ENCODE assay signal across 27 mouse cellular contexts in the genomic region with DNA sequence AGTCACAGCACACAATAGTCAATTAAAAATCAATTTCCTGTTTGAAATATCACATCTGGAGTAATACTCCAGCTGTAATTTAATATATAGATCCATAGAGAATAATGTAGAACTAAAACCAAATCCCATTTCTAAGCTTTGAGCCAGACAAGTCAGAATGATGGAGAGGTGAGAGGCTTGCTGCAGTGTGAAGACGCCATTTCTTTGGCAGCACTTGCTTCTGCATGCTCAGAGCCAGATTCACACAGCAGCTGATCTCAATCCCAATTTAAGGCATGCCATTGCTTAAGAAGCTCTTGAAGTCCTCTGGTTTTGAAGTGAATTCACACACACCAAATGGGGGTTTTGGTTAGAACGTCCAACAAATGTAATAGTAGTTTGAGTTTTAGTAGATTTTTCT.
DNase-seq lines count a peak whose midpoint lies in the region; ATAC-seq lines count a peak whose summit lies in the region.
"Had no signal": no experiment of that assay in that cellular context is flagged by ENCODE, and none has a peak within 500 bp of the region (broad histone marks: within the 10 kb centered on the region; RNA-seq: fewer than 3 reads in every experiment).

No protein-coding gene starts in this region.

- H3K27me3 ChIP-seq in forebrain, embryonic 13.5 days, result no peaks in the 10 kb centered on the region
- no peaks in the 10 kb centered on the region for H3K27me3 ChIP-seq in forebrain, embryonic 11.5 days (ENCODE audit: control insufficient read depth, insufficient read depth, low read length)
- H3K27me3 ChIP-seq in hindbrain, embryonic 14.5 days (ENCODE audit: control insufficient read depth, insufficient read depth, low read length), result no peaks in the 10 kb centered on the region
- no peaks in the 10 kb centered on the region for H3K27me3 ChIP-seq in hindbrain, embryonic 13.5 days
- H3K27me3 ChIP-seq: heart, embryonic 15.5 days; hindbrain, embryonic 15.5 days; limb, embryonic 13.5 days; megakaryocyte, embryonic 14.5 days; midbrain, embryonic 12.5 days had no signal

- H3K9ac ChIP-seq in forebrain, embryonic 13.5 days, result no peak overlapping the region
- H3K9ac ChIP-seq in forebrain, embryonic 11.5 days (ENCODE audit: low read length), result no peak overlapping the region
- H3K9ac ChIP-seq in hindbrain, embryonic 14.5 days, result no peak overlapping the region
- H3K9ac ChIP-seq in hindbrain, embryonic 13.5 days, result no peak overlapping the region
- H3K9ac ChIP-seq: heart, embryonic 15.5 days; hindbrain, embryonic 15.5 days; limb, embryonic 13.5 days; midbrain, embryonic 12.5 days had no signal

- no peaks in the 10 kb centered on the region for H3K36me3 ChIP-seq in forebrain, embryonic 13.5 days (ENCODE audit: poor library complexity, severe bottlenecking)
- H3K36me3 ChIP-seq in forebrain, embryonic 11.5 days (ENCODE audit: control insufficient read depth, insufficient read depth, low read length), result no peaks in the 10 kb centered on the region
- H3K36me3 ChIP-seq in hindbrain, embryonic 14.5 days (replicated peaks; ENCODE audit: control insufficient read depth, insufficient read depth), result no peaks in the 10 kb centered on the region
- H3K36me3 ChIP-seq in hindbrain, embryonic 13.5 days, result no peaks in the 10 kb centered on the region
- H3K36me3 ChIP-seq: heart, embryonic 10.5 days; heart, embryonic 15.5 days; hindbrain, embryonic 15.5 days; limb, embryonic 13.5 days; midbrain, embryonic 12.5 days had no signal

- H3K4me1 ChIP-seq in forebrain, embryonic 13.5 days, result no peaks in the 10 kb centered on the region
- H3K4me1 ChIP-seq in forebrain, embryonic 11.5 days (replicated peaks; ENCODE audit: control insufficient read depth, insufficient read depth, low read length), result no peaks in the 10 kb centered on the region
- H3K4me1 ChIP-seq in hindbrain, embryonic 14.5 days (replicated peaks; ENCODE audit: control insufficient read depth, insufficient read depth, low read length), result no peaks in the 10 kb centered on the region
- no peaks in the 10 kb centered on the region for H3K4me1 ChIP-seq in hindbrain, embryonic 13.5 days (replicated peaks)
- H3K4me1 ChIP-seq: heart, embryonic 10.5 days; heart, embryonic 15.5 days; hindbrain, embryonic 15.5 days; limb, embryonic 13.5 days; megakaryocyte, embryonic 14.5 days; midbrain, embryonic 12.5 days had no signal

- WGBS in forebrain, embryonic 13.5 days, result 86% methylated on average over 2 of the region's 2 CpGs
- WGBS in forebrain, embryonic 11.5 days, result 91% methylated on average over 2 of the region's 2 CpGs
- 70% methylated on average over 2 of the region's 2 CpGs for WGBS in hindbrain, embryonic 14.5 days
- 76% methylated on average over 2 of the region's 2 CpGs for WGBS in hindbrain, embryonic 13.5 days

- H3K9me3 ChIP-seq in forebrain, embryonic 13.5 days (replicated peaks), result no peaks in the 10 kb centered on the region
- H3K9me3 ChIP-seq in forebrain, embryonic 11.5 days (ENCODE audit: control insufficient read depth, low read length), result no peaks in the 10 kb centered on the region
- no peaks in the 10 kb centered on the region for H3K9me3 ChIP-seq in hindbrain, embryonic 14.5 days (ENCODE audit: control insufficient read depth, low read length)
- H3K9me3 ChIP-seq in hindbrain, embryonic 13.5 days, result no peaks in the 10 kb centered on the region
- H3K9me3 ChIP-seq: heart, embryonic 10.5 days; heart, embryonic 15.5 days; hindbrain, embryonic 15.5 days; limb, embryonic 13.5 days; megakaryocyte, embryonic 14.5 days; midbrain, embryonic 12.5 days had no signal

- peak; percentile 48; the same call in 1 of the 2 replicates for ATAC-seq in forebrain, embryonic 13.5 days
- ATAC-seq in forebrain, embryonic 11.5 days (replicated peaks; ENCODE audit: low FRiP score), result no peak
- ATAC-seq in hindbrain, embryonic 14.5 days (ENCODE audit: low FRiP score), result peak; percentile 46; the same call in 1 of the 2 replicates
- no peak for ATAC-seq in hindbrain, embryonic 13.5 days (ENCODE audit: low FRiP score)
- ATAC-seq: Patski had no signal

- no peak overlapping the region for H3K27ac ChIP-seq in forebrain, embryonic 13.5 days
- H3K27ac ChIP-seq in forebrain, embryonic 11.5 days (ENCODE audit: low read depth, low read length), result no peak overlapping the region
- no peak overlapping the region for H3K27ac ChIP-seq in hindbrain, embryonic 14.5 days
- H3K27ac ChIP-seq in hindbrain, embryonic 13.5 days, result no peak overlapping the region
- H3K27ac ChIP-seq: heart, embryonic 10.5 days; heart, embryonic 15.5 days; hindbrain, embryonic 15.5 days; layer of hippocampus, adult 2 months; limb, embryonic 13.5 days; midbrain, embryonic 12.5 days had no signal

- DNase-seq in forebrain, embryonic 11.5 days (ENCODE audit: low spot score), result no peak
- no peak for DNase-seq in hindbrain, embryonic 14.5 days (ENCODE audit: low spot score)
- DNase-seq in right cerebral cortex, adult 18-20 months, result peak; percentile 3
- no peak for DNase-seq in right cerebral cortex, postnatal 4 days
- peak; percentile 33 for DNase-seq in telencephalon, adult 2 months (ENCODE audit: low read depth, low spot score)
- no peak for DNase-seq in thymus, postnatal 0 days (ENCODE audit: low spot score)
- DNase-seq: adrenal gland, postnatal 10 days; cerebellum, adult 2 months; cerebellum, postnatal 14 days; gastrocnemius, postnatal 25 days; heart, adult 11 months; heart, postnatal 36 days; kidney, adult 2 months; kidney, postnatal 36 days; lung, postnatal 4 days; thymus, postnatal 14 days had no signal

- H3K4me2 ChIP-seq in forebrain, embryonic 13.5 days, result no peak overlapping the region
- H3K4me2 ChIP-seq in forebrain, embryonic 11.5 days (ENCODE audit: low read depth, low read length, severe bottlenecking), result no peak overlapping the region
- H3K4me2 ChIP-seq in hindbrain, embryonic 14.5 days (replicated peaks), result no peak overlapping the region
- H3K4me2 ChIP-seq in hindbrain, embryonic 13.5 days, result no peak overlapping the region
- H3K4me2 ChIP-seq: heart, embryonic 15.5 days; hindbrain, embryonic 15.5 days; limb, embryonic 13.5 days; liver, embryonic 11.5 days; midbrain, embryonic 12.5 days had no signal

- no peak overlapping the region for H3K4me3 ChIP-seq in forebrain, embryonic 13.5 days
- no peak overlapping the region for H3K4me3 ChIP-seq in forebrain, embryonic 11.5 days (ENCODE audit: low read depth, low read length)
- H3K4me3 ChIP-seq in hindbrain, embryonic 14.5 days (replicated peaks; ENCODE audit: low read length), result no peak overlapping the region
- no peak overlapping the region for H3K4me3 ChIP-seq in hindbrain, embryonic 13.5 days
- H3K4me3 ChIP-seq: heart, embryonic 10.5 days; heart, embryonic 15.5 days; hindbrain, embryonic 15.5 days; layer of hippocampus, adult 2 months; limb, embryonic 13.5 days; megakaryocyte, embryonic 14.5 days; midbrain, embryonic 12.5 days had no signal

Comparison
In these comparisons a context has a peak if more than half of its experiments do, and no peak if none do; other contexts are left out.
1. ATAC-seq: peak in forebrain, embryonic 13.5 days (single experiment) and hindbrain, embryonic 14.5 days (single experiment); none in forebrain, embryonic 11.5 days (single experiment) and hindbrain, embryonic 13.5 days (single experiment).
2. DNase-seq: peak in right cerebral cortex, adult 18-20 months (single experiment) and telencephalon, adult 2 months (single experiment); none in forebrain, embryonic 11.5 days (single experiment), hindbrain, embryonic 14.5 days (single experiment), right cerebral cortex, postnatal 4 days (single experiment) and thymus, postnatal 0 days (single experiment).